Mouse (Mus musculus) monocyte, adult 2 months (primary cell): ENCODE results near the gene Iffo2.

Experiments used
- DNase-seq, 2 experiments: peaks; one replicate each; pipeline ENCODE4 v3.0.0; 2022; ENCODE audit warnings: low spot score in 2 of 2, low read depth in 1 of 2

The Iffo2 gene

GRCm38 (mm10) chr4:139532081-139532480, 1.7 kb downstream of the Iffo2 start:
- DNase-seq, result no peak

DNA sequence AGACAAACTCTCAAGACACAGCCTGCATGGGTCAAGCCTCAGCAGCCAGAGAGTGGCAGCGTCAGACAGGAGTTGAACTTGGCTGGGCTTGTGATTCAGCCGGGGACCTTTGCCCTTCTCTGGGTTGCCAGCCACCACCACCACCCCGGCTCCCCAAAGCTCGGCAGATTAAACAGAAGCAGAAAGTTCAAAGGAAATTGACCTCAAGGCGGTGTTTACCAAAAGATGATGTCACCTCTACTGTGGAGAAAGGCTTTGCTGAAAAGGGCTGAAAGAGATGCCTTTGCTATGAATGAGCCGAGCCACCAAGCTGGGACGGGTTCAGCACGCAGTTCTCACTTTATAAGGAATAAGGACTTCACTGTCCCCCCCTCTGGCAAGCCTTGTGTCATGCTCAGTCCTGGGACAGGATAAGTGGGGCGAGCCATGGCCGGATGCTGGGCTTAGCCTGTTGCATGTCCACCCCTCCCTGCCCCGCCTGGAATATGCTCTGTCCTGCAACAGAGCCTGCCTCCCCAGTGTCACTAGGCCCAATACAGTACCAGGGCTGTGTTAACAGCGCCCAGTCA, 4.9 kb downstream of the Iffo2 start:
- DNase-seq, result no peak

- DNase-seq, result no peak
These were observed 5.4 kb downstream of the Iffo2 start for GRCm38 (mm10) chr4:139535719-139536118.

DNA sequence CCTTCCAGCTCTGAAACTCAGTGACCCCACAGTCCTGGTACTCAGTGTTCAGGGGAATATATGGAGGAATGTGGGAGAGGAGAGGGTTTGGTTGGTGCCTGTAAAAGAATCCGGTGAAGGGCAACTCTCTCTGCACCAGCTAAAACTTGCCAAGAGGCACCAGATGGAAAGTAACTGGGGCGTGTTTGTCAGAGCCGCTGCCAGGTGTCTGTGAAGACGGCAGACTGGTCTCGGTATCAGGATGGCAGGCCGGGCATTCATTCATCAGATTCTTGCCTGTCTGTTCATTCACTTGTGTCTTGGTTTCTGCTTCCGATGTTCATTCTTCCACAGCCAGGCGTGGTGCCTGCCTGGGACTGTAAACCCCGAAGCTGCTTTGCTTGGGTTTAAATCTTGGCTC, 6.4 kb downstream of the Iffo2 start:
- no peak for DNase-seq

DNA sequence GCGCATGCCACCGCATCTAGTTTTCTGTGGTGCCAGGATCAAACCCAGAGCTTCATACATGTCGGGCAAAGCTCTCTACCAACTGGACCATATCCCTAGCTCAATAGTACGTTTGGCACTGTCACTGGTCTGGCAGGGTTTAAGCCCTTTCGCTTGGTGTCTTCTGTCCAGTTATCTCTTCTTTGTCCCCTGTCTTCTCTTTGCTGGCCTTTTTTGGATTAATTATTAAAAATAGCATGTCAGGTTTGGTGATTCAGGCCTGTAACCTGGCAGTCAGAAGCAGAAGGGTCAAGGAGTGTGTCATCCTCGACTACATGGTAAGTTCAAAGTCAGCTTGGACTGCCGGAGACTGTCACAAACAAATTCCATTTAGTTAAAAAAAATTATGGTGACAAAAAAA, 10.4 kb downstream of the Iffo2 start:
- DNase-seq, result no peak

GRCm38 (mm10) chr4:139545791-139546190, 15.4 kb downstream of the Iffo2 start:
- DNase-seq, result no peak

GRCm38 (mm10) chr4:139549448-139549847, 19.1 kb downstream of the Iffo2 start:
- no peak for DNase-seq

- no peak for DNase-seq
These were observed 24.9 kb downstream of the Iffo2 start for GRCm38 (mm10) chr4:139555235-139555634.

DNA sequence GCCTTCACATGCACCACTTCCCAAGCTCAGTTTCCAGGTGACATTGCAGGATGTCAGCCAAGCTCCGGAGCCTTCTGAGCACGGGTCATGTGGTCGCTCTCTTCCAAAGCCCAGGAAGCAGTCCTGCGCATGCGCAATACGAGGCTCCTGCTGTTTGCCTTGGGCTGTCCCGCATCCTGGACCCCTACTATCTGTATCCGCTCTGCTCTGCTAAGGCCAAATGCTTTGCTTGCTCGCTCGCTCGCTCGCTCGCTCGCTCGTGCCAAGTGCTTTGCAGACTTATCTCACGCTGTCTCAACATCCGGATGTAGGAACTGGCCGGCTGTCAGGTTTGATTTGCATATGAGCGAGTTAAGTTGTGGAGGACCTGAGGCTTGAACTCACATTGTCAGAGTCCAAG, 25.6 kb downstream of the Iffo2 start:
- no peak for DNase-seq

DNA sequence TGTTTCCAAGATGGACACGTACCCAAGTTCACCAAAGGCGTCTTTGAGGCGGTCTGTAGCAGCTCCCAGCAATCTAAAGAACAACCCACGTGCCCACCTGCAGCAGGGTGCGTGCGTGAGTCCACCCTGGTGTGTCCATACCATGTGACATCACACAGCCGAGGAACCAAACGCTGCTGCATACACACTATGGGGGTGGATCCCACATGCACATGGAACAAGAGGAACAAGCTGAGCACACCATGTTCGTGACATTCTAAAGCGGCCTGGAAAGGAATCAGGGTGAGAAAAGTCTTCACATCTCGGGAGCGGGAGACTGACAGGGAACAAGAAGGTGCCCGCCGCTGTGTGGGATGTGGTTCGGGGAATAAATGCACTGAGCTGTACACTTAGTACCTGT, 38.0 kb downstream of the Iffo2 start:
- no peak for DNase-seq

- DNase-seq, result no peak
These were observed 40.4 kb downstream of the Iffo2 start for GRCm38 (mm10) chr4:139570756-139571155.

DNA sequence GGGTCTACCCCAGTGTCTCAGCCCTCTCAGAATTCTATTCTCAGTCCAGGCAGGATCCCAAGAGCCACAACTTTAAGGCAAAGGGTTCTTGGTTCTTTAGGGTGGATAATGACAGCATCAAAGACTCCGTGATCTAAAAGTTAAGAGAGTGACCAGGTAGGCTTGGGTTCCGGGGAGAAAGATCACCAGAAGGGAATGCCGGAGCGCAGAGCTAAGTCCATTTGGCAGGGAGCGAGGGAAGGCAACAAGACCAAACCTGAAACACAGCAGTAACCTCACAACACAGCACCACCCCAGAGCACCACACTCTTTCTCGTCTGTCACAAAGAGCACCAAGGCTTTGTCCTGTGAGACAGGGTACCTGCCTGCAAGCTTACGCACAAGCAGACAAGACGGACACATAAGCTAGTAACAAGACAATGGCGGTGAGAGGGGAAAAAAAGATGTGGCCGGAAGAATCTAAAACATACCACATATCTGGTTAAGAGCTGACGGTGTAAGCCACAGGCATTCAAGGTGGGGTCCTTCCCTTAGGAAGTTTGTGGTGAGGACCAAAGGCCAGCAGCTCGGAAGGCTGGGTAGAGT, 42.7 kb downstream of the Iffo2 start:
- DNase-seq, result no peak

DNA sequence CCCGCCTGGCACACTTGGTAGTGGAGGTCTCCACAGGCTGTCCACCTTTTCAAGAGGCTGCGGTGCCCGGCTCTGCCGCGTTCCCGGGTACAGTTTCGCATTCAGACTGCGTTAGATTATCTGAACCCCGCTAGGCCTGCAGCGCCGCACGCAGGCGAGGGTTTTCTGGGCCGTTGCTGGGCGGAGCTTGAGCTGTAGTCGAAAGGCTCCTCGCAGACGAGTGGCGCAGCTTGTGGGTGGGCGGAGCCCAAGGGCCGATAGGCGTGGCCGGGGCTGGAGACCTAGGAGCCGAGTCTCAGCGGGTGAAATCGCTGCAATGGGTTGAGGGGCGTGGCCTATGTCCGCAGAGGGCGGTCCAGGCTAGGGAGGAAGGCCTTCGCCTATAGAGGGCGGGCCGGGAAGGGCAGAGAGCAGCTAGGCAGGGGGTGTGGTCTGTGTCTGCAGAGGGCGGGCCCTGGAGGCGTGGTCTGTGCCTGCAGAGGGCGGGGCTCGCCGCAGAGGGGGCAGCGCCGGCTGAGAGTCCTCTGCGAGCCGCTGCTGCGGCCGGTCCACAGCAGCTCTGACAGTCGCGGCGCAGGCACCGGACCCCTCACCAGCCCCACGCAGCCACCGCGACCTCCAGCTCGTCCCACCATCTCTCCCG, 43.9 kb downstream of the Iffo2 start:
- DNase-seq, result peak; percentile 98 to 99

DNA sequence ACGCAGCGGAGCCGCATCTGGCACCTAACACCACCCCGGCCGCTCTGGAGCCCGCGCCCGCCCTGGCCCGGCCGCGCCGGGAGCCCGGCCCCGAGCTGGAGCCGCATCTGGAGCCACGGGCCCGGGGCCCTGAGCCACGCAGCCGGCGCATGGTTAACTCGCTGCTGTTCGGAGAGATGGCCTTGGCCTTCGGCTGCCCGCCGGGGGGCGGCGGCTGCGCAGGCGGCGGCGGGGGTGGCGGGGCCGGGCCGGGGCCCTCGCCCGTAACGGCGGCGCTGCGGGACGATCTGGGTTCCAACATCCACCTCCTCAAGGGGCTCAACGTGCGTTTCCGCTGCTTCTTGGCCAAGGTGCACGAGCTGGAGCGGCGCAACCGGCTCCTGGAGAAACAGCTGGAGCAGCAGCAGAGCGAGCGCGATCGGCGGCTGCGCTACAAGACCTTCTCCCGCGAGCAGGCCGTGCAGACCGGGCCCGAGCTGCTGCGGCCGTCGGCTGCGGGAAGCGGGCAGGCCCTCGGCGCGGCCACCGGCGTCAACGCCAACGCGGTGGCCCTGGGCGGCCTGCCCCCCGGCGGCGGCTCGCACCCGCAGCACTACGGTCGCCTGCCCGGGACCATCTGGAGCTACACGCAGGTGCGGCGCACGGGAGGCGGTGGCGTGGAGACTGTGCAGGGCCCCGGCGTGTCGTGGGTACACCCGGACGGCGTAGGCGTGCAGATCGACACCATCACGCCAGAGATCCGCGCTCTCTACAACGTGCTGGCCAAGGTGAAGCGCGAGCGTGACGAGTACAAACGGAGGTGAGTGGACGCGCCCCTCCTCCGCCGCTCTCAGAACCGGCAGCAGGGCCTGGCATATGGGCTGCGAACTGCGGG, 44.7 kb downstream of the Iffo2 start:
- DNase-seq, result no peak

DNA sequence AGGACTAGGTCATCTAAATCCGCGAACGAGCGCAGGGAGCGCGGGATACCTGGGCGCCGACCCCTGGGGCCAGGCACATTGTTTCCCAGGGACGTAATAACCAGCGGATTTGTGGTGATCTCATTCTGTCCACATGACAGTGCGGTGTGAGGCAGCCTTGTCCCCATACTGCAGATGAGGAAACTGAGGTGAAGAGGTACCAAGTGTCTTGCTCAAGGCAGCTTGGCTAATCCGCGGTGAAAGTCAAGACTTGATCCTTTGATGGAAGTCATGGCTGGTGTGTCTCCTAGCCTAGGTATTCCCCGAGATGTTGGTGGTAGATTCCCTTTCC, 45.3 kb downstream of the Iffo2 start:
- DNase-seq, result no peak

GRCm38 (mm10) chr4:139576251-139576880, 46.0 kb downstream of the Iffo2 start:
- no peak for DNase-seq

- no peak for DNase-seq
These were observed 46.7 kb downstream of the Iffo2 start for GRCm38 (mm10) chr4:139577006-139577405.

DNA sequence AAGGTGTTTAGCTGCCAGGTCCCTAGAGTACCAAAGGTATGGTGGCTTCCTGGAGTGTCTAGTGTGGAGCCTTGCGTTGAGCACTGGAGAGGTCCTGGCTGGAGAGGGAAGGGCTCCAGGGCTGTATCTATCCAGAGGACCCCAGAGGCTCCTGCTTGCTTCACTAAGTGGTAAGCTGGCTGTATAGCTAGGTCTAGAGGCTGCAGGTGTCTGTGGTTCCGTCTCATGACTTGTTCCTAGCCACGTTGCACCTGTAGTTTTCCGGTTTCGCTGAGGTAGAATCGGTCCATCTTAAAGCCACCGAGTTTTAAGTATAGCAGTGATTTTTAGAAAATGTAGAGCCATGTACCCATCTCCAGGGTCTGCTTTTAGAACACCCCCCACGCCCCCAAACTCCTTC, 48.0 kb downstream of the Iffo2 start:
- DNase-seq, result no peak

DNA sequence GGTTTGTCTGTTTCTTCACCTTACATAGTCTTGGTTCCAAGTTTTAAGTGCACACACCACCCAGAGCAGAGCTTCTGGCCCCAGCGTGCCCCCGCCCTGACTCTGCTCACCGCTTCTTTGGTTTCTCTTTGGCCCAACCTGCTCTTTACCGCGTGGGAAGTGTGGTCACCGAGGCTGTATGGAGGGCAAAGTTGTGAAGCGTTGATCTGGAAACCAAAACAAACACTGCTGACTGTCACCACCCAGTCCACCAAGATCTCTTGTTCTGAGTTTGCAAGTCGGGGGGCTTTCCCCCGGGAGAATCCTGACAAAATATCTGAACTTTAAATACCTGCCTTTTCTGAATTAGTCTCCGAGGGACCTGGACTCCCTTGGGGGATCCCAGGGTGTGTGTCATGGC, 48.7 kb downstream of the Iffo2 start:
- DNase-seq, result peak in 1 of 2 experiments; percentile 33

DNA sequence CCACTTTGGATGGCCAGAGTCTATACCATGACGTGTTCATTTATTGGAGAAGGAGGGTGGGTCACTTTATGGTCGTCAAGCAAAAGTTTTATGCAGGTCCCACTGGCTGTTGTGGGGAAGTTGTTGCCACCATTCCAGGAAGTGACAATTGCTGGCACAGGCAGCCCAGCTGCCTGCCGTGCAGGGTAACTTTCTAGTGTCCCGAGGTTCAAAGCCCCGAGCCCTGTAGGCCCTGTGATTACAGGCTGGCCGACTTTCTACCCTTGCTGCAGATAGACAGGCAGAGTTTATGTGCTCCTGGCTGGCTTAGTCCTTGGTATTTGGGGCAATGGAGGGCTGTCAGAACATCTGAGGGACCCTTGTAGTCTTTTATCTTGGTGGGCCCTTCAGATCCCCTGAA, 49.1 kb downstream of the Iffo2 start:
- no peak for DNase-seq

DNA sequence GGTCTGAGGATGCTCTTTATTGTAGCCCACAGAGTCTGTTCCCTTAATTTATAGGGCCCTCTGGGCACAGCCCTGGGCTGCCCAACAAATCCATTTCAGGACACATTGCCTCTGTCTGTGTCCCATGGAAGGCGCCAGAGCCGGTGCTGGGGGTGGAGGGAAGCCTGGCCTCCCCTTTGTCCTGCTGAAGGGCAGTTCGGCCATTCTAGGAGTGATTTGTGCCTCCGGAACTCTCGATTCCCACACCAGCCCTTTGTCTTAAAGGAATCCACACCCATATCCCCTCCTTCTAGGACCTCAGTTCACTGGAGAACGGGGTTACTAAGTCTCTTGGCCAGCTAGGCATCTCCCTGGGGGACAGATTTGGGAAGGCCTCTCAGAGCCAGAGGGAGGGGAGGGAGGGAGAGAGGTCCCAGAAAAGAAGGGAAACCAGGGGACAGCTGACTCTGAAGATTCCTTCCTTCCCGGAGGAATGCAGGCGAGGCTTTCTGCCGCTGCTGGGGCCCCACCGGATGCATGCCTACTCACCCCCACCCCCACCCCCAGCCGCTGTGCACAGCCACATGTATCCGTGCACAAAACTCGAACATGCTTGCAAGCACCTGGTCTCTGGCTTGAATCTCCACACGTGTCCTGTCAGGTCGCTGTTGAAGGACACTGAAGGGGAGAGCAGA, 50.5 kb downstream of the Iffo2 start:
- DNase-seq, result no peak
